Mouse (Mus musculus) liver, embryonic 15.5 days (tissue): ENCODE data around the gene Eif3c. TPM values are rescaled to one million over a fixed set of nuclear protein-coding genes. Genes with fewer than 3 reads are reported as not detected.

Experiments used
- ATAC-seq: fragments of 200-750 bp; cut with Nextera tagmentation; 2 replicates; pipeline ENCODE4 v1.8.0; 2017; ENCODE audit warnings: moderate number of reproducible peaks, mild to moderate bottlenecking, moderate library complexity; ENCODE audit not compliant: insufficient read depth
- H3K27ac ChIP-seq: fragments of 300-500 bp; sonication (generic); replicated peaks from 2 replicates; pipeline ENCODE4 v1.5.1; 2015; ENCODE audit warnings: mild to moderate bottlenecking, inconsistent platforms
- H3K27me3 ChIP-seq: fragments of 300-500 bp; sonication (generic); 2 replicates; pipeline ENCODE4 v1.6.1; 2015; ENCODE audit warnings: mild to moderate bottlenecking, inconsistent platforms
- H3K36me3 ChIP-seq: fragments of 300-500 bp; sonication (generic); replicated peaks from 2 replicates; pipeline ENCODE4 v1.6.1; 2015; ENCODE audit warnings: moderate library complexity, mild to moderate bottlenecking, inconsistent platforms
- H3K4me1 ChIP-seq: fragments of 300-500 bp; sonication (generic); replicated peaks from 2 replicates; pipeline ENCODE4 v1.6.1; 2015; ENCODE audit warnings: inconsistent platforms
- H3K4me2 ChIP-seq: fragments of 300-500 bp; sonication (generic); 2 replicates; pipeline ENCODE4 v1.6.1; 2015; ENCODE audit warnings: moderate library complexity, mild to moderate bottlenecking, inconsistent platforms
- H3K4me3 ChIP-seq: fragments of 300-500 bp; sonication (generic); replicated peaks from 2 replicates; pipeline ENCODE4 v1.5.1; 2015; ENCODE audit warnings: mild to moderate bottlenecking, inconsistent platforms
- H3K9ac ChIP-seq: fragments of 300-500 bp; sonication (generic); 2 replicates; pipeline ENCODE4 v1.6.1; 2015; ENCODE audit warnings: moderate library complexity, mild to moderate bottlenecking, inconsistent platforms
- H3K9me3 ChIP-seq: fragments of 300-500 bp; sonication (generic); replicated peaks from 2 replicates; pipeline ENCODE4 v1.6.1; 2016; ENCODE audit warnings: inconsistent platforms
- WGBS: fragments of 180-500 bp; shearing (Covaris S2); methylation state at CpG from one replicate; pipeline ENCODE4 v1.1.7; 2015; ENCODE audit warnings: mixed read lengths; ENCODE audit not compliant: insufficient replicate concordance; 5-methylcytosine and 5-hydroxymethylcytosine counted together
- polyA plus RNA-seq: library from polyadenylated mRNA; unstranded; fragments of >200 nt; fragmentation: Nextera tagmentation; extraction: Ambion mirVana; gene quantifications from 2 replicates; pipeline ENCODE4 v1.2.1, GENCODE M21; 2015

Gene Eif3c
- polyA plus RNA-seq, 1 experiment from 2014 or later, result 86.2 TPM

DNA sequence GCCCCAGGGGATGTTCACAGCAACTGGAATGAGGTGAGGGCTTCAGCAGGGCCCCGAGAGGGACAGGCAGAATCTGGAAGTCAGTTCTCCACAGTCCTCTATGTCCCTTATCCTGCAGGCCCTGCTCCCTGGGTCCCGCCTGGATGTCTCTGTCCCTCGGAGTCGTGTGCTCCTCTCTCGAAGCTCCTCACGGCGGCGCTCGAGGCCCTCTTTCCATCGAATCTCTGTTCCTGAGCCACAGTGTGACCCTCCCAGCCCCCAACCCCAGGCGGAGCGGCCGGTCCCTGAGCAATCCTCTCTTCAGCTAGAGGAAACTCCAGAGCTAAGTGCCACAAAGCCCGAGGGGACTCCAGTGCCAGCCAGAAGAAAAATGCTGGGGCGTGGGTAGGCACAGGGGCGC, 21.6 kb upstream of the Eif3c start:
- H3K36me3 ChIP-seq, result no peaks in the 10 kb centered on the region
- WGBS, result 20% methylated on average over 16 of the region's 16 CpGs
- H3K4me1 ChIP-seq, result peaks cover 25% of the 10 kb centered on the region
- no peaks in the 10 kb centered on the region for H3K9me3 ChIP-seq
- H3K4me2 ChIP-seq, result no peak overlapping the region
- no peak for ATAC-seq
- no peak overlapping the region for H3K27ac ChIP-seq
- H3K27me3 ChIP-seq, result peaks cover 21% of the 10 kb centered on the region; the same call in 1 of the 2 replicates
- no peak overlapping the region for H3K9ac ChIP-seq
- no peak overlapping the region for H3K4me3 ChIP-seq

- Histone ChIP-seq H3K36me3 (no peaks in the 10 kb centered on the region), H3K4me2 (no peak overlapping the region), H3K9ac (no peak overlapping the region), H3K9me3 (no peaks in the 10 kb centered on the region), H3K4me3 (no peak overlapping the region), H3K27ac (no peak overlapping the region), H3K27me3 (peaks cover 15% of the 10 kb centered on the region; the same call in 1 of the 2 replicates), H3K4me1 (peaks cover 28% of the 10 kb centered on the region)
- ATAC-seq, result no peak
- WGBS, result 63% methylated on average over 8 of the region's 8 CpGs
Measured at GRCm38 (mm10) chr7:126586839-126587238, 20.6 kb upstream of the Eif3c start.

DNA sequence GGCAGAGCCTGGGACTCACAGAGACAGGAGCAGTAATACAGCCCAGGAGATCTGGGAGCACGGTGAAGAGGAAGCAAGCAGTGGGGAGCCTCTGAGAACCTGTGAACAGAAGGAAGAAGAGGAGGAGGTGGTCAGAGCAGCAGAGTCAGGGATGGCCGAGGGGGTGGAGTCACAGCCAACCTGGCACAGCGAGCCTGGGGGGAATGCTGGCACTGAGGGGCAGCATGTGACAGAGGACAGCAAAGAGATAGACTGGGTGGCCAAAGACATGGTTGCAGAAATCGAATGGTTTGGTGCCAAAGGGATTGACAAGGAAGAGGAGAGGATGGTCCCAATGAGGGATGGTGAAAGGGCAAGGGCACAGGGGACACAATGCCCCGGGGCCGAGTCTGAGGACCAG, 19.5 kb upstream of the Eif3c start, which contains the start of gene Cln3:
TSS of gene Cln3 (minus strand) at position 101 of the 400 bp plus-strand sequence.
- no peak for ATAC-seq
- WGBS, result 48% methylated on average over 6 of the region's 6 CpGs
- H3K4me1 ChIP-seq, result peaks cover 28% of the 10 kb centered on the region
- H3K27ac ChIP-seq, result peak within 1 kb of the TSS; percentile 68
- H3K4me2 ChIP-seq, result peak within 1 kb of the TSS; percentile 89
- peak within 1 kb of the TSS; percentile 61 for H3K4me3 ChIP-seq
- H3K36me3 ChIP-seq, result no peaks in the 10 kb centered on the region
- no peaks in the 10 kb centered on the region for H3K9me3 ChIP-seq
- peaks cover 15% of the 10 kb centered on the region; the same call in 1 of the 2 replicates for H3K27me3 ChIP-seq
- peak within 1 kb of the TSS; percentile 9; the same call in 1 of the 2 replicates for H3K9ac ChIP-seq

- Histone ChIP-seq H3K4me1 (peaks cover 28% of the 10 kb centered on the region), H3K9me3 (no peaks in the 10 kb centered on the region), H3K4me3 (peak within 1 kb of the TSS; percentile 61), H3K36me3 (0 out of 2 replicates have a peak, but pooled peaks cover 6% of the 10 kb centered on the region), H3K27ac (peak within 1 kb of the TSS; percentile 68), H3K9ac (peak within 1 kb of the TSS; percentile 9; the same call in 1 of the 2 replicates), H3K27me3 (peaks cover 15% of the 10 kb centered on the region; the same call in 1 of the 2 replicates), H3K4me2 (peak within 1 kb of the TSS; percentile 89)
- ATAC-seq, result no peak
- WGBS, result 22% methylated on average over 8 of the region's 8 CpGs
Measured at GRCm38 (mm10) chr7:126584506-126584977, 18.3 kb upstream of the Eif3c start, which contains the start of gene Apobr. Apobr (plus strand) TSS chr7:126584942.

DNA sequence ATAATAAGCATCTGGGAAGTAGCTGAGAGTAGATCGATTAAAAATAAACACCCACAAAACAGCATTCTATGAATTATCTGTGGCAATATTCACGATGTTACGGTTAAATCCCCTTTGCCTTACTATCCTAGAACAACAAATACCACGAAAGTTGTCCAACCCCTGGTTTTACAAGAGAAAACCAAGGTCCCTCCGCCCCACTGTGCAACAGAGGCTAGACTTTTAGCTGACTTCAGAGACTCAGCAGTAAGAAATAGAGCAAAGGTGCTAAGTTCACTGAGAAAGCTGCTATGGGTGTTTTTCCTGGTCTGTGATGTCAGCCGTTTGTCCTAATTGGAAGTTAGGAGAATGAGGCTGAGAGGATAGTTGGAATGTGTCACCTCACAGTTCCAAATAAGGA, 17.6 kb upstream of the Eif3c start:
- H3K27ac ChIP-seq, result peak overlapping the region; percentile 68; the same call in 1 of the 2 replicates
- H3K9ac ChIP-seq, result no peak overlapping the region
- WGBS, result 33% methylated on average over 6 of the region's 6 CpGs

GRCm38 (mm10) chr7:126583251-126583709, 17.1 kb upstream of the Eif3c start:
- Histone ChIP-seq H3K9me3 (no peaks in the 10 kb centered on the region), H3K36me3 (0 out of 2 replicates have a peak, but pooled peaks cover 11% of the 10 kb centered on the region), H3K4me1 (peaks cover 28% of the 10 kb centered on the region), H3K4me2 (peak overlapping the region; percentile 89), H3K9ac (peak overlapping the region; percentile 25), H3K27me3 (peaks cover 15% of the 10 kb centered on the region; the same call in 1 of the 2 replicates), H3K27ac (peak overlapping the region; percentile 68), H3K4me3 (peak overlapping the region; percentile 61)
- WGBS, result under 1% methylated on average over 22 of the region's 22 CpGs
- ATAC-seq, result peak; percentile 72

More for the DNA sequence above, 17.6 kb upstream of the Eif3c start:
- no peaks in the 10 kb centered on the region for H3K9me3 ChIP-seq
- peaks cover 28% of the 10 kb centered on the region for H3K4me1 ChIP-seq
- peak overlapping the region; percentile 89 for H3K4me2 ChIP-seq
- no peak for ATAC-seq
- 0 out of 2 replicates have a peak, but pooled peaks cover 6% of the 10 kb centered on the region for H3K36me3 ChIP-seq
- peaks cover 15% of the 10 kb centered on the region; the same call in 1 of the 2 replicates for H3K27me3 ChIP-seq
- H3K4me3 ChIP-seq, result peak overlapping the region; percentile 61

DNA sequence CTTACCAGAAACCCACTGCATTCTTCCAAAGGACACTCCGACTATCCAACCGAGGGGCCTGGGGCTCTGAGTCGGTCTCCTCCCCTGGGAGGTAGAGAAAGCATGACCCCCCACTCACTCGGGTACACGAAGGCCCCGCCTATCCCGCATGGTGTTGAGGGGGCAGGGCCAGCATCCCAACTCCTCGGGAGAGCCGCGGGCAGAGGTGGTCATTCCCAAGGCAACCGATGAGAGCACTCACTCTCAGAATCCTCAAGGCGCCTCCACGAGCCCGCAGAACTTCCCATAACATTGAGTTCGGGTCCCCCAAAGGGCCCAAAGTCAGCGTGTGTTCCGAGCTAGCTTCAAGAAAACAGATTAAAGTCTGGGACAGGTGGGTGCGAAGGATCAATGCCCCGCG, 16.5 kb upstream of the Eif3c start:
- peak; percentile 20; the same call in 1 of the 2 replicates for ATAC-seq
- Histone ChIP-seq H3K9ac (peak overlapping the region; percentile 25), H3K9me3 (no peaks in the 10 kb centered on the region), H3K4me2 (peak overlapping the region; percentile 89), H3K36me3 (peaks cover 12% of the 10 kb centered on the region; the same call in 1 of the 2 replicates), H3K27ac (peak overlapping the region; percentile 68; the same call in 1 of the 2 replicates), H3K4me3 (peak overlapping the region; percentile 61), H3K27me3 (peaks cover 15% of the 10 kb centered on the region; the same call in 1 of the 2 replicates), H3K4me1 (peaks cover 25% of the 10 kb centered on the region)
- 6% methylated on average over 20 of the region's 20 CpGs for WGBS

DNA sequence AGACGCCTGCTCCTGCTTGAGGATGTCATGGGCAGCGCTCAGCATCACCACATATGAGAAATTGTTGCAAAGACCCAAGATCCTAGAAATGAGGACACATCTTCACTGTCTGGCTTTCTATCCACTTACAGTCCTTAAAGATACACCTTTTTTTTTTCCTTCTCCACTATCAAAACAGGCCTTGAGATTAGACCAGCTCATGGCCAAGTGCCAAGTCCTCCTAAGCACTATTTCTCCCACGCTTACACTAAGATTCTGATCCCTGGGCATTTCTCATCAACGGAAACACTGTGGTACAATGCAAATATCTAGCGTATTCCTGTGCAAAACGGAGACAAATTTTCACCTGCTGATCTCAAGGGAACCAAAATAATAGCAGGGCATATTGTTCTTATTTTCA, 15.4 kb upstream of the Eif3c start:
- H3K4me3 ChIP-seq, result no peak overlapping the region
- H3K36me3 ChIP-seq, result peaks cover 19% of the 10 kb centered on the region; the same call in 1 of the 2 replicates
- ATAC-seq, result no peak
- 67% methylated on average over 6 of the region's 6 CpGs for WGBS
- H3K9ac ChIP-seq, result no peak overlapping the region
- H3K27ac ChIP-seq, result no peak overlapping the region
- H3K27me3 ChIP-seq, result 0 out of 2 replicates have a peak, but pooled peaks cover 9% of the 10 kb centered on the region
- H3K4me1 ChIP-seq, result peaks cover 18% of the 10 kb centered on the region
- H3K9me3 ChIP-seq, result no peaks in the 10 kb centered on the region
- H3K4me2 ChIP-seq, result no peak overlapping the region

DNA sequence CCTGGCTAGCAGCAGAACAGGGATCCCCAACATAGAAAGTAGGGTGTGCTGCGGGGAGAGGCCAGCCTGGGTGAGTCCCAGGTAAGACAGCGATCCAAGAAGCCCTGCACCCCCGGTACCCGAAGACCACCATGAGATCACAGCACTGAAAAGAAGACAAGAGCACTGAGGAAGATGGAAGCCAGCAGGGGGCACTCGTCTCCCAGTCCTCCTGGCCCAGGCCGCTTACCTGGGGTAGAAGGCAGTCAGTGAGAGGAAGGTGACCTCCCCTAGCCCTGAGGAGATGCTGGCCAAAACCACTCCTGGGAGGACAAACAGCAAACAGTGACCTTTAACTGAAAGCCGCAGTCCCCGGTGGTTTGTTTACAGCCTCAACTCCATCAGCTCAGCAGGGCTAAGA, 13.0 kb upstream of the Eif3c start:
- WGBS, result 66% methylated on average over 8 of the region's 8 CpGs
- no peak for ATAC-seq
- no peaks in the 10 kb centered on the region for H3K9me3 ChIP-seq
- H3K4me3 ChIP-seq, result no peak overlapping the region
- peaks cover 12% of the 10 kb centered on the region for H3K4me1 ChIP-seq
- no peak overlapping the region for H3K4me2 ChIP-seq
- H3K36me3 ChIP-seq, result peaks cover 30% of the 10 kb centered on the region
- no peak overlapping the region for H3K9ac ChIP-seq
- no peak overlapping the region for H3K27ac ChIP-seq
- no peaks in the 10 kb centered on the region for H3K27me3 ChIP-seq

DNA sequence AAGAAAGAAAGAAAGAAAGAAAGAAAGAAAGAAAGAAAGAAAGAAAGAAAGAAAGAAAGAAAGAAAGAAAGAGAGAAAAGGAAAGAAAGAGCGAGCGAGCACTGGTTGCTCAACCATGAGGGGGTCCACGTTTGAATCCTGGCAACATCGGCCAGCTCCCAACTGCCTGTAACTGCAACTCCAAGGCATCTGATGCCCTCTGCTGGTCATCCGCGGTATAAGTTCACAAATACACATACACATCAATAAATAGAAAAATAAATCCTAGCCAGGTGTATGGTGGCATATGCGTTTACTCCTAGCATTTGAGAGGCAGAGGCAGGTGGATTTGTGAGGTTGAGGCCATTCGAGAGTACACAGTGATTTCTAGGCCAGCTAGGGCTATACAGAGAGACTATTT, 10.7 kb upstream of the Eif3c start:
- WGBS, result 49% methylated on average over 8 of the region's 8 CpGs
- Histone ChIP-seq H3K36me3 (peaks cover 37% of the 10 kb centered on the region), H3K27me3 (no peaks in the 10 kb centered on the region), H3K9me3 (no peaks in the 10 kb centered on the region), H3K4me2 (no peak overlapping the region), H3K4me3 (no peak overlapping the region), H3K27ac (no peak overlapping the region), H3K4me1 (no peaks in the 10 kb centered on the region), H3K9ac (no peak overlapping the region)
- ATAC-seq, result no peak

GRCm38 (mm10) chr7:126565693-126566092, 518 bp downstream of the Eif3c start:
- Histone ChIP-seq H3K27ac (peak overlapping the region; percentile 82), H3K4me2 (peak overlapping the region; percentile 74), H3K4me3 (peak overlapping the region; percentile 86), H3K9ac (peak overlapping the region; percentile 91), H3K36me3 (peaks cover 41% of the 10 kb centered on the region), H3K9me3 (no peaks in the 10 kb centered on the region), H3K27me3 (no peaks in the 10 kb centered on the region), H3K4me1 (peaks cover 18% of the 10 kb centered on the region)
- ATAC-seq, result peak; percentile 30
- 1% methylated on average over 28 of the region's 28 CpGs for WGBS
